Mouse (Mus musculus) retina, embryonic 14.5 days (tissue): ENCODE measurements around the gene Fndc3b.
A peak's percentile ranks its signal among the peaks of the same experiment; 100 is the strongest.

Experiments used
- DNase-seq: peaks from one replicate; pipeline ENCODE4 v3.0.0-alpha.2; 2015; ENCODE audit warnings: low spot score

Gene Fndc3b

DNA sequence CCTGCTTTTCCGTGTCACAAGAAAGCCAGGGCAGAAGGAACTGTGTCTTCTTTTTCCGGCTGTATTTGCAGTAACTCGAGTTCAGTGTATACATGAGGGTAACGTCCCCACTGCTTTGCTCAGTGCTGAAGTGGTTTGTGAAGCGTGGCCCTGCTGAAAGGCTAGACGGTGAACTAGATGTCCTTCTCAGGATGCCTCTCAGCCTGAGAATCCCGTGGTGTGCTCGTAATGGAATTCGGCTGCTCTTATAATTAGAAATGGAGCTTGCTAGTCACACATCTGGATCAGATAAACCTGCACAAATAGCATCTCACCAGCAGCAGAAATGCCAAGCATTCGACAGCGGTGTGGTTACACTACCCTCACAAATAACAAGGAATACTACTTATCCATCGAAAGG lies 40.7 kb downstream of the Fndc3b start:
- no peak for DNase-seq

DNA sequence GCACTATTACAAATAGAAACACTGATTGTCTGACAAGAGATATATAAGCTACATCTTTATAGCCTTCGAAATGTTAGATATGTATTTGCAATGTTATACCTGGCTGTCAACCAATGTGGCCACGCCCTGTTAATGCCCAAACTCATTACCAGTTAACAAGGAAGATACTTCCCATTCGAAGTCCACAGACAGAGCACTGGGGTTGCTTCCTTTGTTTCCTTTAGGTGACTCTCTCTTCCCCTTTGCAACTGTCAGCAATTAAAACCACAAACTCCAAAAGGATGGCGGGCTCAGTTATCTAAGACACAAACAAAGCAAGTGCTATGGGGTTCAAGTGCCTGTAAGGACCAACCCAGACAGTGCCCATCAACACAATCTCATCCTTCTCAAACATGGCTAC lies 43.8 kb downstream of the Fndc3b start:
- DNase-seq, result no peak

DNA sequence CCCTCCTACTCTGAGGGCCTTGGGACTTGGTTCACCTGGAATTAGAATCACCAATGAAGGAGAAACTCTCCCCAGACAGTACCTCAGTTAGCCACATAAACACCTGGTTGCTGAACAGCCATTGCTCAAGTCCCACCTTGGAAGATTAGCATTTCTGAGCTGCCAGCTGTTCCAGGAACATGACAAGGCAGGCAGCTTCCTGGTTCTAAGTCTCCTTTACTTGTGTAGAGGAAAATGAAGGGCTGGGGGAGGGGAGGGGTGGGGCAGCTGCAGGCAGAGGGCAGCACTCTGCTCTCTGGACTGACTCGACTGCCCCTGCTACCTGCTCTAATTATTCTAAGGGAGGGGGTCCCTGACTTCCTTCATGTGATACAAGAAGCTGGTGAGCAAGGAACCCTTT lies 45.8 kb downstream of the Fndc3b start:
- no peak for DNase-seq

DNA sequence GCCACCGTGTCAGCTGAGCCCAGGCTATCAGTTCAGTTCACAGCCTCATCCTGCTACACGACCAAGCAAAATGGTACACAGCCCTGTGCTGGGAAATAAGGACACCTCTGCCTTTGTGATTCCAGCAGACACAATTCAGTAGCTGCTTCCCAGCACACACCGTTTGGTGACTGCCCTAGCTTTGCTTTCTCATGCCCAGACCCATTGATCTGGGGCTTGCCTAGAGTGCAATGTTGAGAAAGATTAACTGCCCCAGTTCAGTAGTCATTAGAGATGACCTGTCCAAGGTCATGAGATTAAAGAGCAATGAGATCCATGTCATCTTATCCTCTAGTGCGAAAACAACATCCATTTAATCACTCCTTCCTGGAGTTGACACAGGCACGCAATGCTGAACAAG lies 47.9 kb downstream of the Fndc3b start:
- no peak for DNase-seq

DNA sequence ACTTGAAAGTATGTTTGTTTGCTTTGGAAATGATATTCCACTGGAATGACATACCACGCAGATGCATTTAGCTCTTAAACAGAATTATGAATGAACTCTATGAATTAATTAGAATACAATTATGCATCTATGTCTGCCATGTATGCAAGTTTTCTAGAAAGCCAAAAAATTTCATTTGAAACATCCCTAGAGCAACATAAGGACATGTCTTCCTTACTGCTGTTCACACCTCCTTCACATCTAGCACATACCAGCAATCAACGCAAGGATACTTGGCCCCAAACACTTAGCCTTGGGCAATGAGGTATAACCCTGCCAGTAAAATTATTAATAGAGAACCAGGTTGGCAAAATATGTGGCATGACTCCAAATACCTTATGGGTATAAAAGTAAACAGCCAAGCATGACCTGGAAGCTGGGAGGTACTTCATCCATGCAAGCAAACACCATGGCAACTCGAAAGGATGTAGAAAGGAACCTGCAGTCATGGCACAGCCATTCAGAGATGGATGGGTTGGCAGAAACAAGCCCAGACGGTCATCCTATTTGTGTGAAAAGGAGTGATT lies 52.8 kb downstream of the Fndc3b start:
- no peak for DNase-seq

DNA sequence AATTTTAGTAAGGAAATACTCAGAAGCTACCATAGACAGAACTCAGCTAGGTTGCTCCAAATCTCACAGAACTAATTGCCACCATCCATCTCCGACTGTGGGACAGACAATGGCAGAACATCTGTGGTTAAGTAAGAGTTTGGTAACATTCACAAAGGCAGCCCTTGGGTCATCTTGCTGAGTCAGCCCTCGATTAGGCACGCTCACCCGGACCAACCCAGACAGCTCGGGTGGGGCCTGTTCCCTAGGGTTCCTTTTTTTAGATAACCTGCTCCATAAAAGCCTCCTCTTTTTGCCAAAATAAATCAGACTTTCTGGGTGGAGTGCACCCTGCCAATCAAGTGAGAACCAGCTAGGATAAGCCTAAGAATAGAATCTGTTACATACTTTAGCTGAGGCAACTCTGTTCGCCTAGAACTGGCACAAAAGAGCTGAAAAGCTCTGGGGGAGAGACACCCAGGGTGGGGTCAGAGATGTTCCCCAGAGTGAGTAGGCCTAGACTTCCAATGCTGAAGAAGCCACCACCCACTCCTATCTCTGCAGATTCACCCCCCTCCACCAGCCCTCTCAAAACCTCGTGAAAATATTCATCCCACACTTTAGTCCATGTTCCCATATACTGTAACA lies 54.2 kb downstream of the Fndc3b start:
- no peak for DNase-seq

DNA sequence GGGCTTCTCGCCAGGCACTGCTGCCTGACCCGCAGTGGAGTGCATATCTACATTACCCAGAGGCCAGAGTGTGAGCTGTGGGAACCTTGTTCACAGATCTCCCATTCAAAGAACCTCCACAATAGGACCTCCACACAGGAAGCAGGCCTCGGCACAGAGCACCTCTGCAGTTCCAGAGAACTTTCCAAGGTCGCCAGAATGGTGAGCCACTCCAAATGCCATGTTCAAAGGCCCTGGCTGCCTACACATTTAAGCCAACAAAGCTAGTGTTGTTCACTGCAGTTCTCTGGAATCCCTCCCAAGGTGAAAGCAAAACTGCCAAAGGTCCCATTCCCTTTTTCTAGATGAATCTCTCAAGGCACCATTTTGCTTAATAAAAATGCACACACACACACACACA lies 55.4 kb downstream of the Fndc3b start:
- DNase-seq, result no peak

DNA sequence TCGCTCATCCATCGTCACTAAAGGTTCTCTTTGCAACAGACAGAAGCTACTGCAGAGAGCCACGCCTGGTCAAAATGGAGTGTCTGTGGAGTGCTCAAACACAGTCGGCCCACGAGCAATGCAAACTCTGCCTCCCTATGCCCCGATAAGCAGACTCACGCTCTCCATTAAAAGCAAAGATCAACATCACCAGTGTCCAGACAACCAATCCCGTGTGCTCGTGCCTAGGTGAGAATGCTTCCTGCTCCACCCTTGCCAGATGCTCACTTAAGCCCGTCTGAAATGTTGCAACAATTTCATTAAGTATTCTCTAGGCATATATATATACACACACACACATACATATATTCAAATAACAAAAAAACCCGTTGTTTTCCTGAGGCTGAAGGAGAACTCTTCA lies 56.1 kb downstream of the Fndc3b start:
- DNase-seq, result no peak

DNA sequence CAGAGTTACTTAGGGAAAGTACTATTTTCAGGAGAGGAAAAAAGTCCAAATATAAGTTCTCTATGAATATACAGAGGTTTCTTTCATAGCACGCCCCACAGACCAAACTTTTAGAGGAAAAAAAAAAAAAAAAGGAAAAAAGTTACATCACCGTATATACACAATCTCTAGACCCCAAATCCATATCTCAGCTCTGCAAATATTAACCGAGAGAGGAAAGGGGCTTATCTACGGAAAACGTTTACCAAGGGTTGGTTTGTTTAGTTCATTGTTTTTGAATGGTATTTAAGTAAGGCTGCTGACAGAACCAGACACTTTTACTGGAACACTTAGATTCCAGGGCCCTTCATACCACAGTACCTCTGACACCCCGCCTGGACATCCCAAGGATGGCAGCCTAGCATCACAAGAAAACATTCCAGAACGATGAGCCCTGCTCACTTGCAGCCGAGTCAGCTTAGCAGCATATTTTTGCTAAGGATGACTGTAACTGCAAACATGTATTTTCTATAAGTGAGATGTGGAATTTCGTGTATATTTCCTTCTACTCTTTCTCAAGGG lies 58.6 kb downstream of the Fndc3b start:
- no peak for DNase-seq

DNA sequence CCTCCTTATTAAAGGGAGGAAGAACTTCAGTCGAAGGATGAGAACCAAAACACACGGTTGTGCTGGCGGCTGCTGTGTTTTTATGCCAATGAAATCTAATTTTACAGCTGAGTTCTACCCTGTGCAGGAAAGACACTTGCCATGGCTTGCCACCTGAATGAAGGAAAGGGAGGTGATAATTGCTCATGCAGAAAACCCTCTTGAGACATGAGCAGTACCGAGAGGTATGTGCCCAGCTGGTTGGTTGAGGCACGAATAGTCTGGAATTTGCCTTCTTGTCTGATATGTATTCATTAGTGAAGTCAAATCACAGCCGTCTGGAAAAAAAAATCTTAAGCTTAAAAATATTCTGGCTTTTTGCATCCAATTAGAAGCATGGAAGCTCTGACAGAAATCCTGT lies 59.4 kb downstream of the Fndc3b start:
- DNase-seq, result no peak

DNA sequence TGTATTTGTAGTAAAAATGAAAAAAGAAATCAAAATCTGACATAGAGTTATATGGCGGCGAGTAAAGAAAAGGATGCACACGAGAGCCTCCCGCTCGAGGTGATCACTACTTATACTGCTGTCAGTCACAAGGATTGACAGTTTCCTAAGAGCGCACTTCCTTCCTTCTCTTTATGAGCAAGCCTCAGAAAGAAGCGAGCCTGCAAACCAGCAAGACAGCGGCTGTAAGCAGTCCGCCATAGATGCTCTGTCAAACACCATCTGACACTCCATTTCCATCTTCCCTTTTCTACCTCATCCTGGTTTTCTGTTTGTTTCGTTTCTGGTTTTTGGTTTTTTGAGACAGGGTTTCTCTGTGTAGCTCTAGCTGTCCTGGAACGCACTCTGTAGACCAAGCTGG lies 61.0 kb downstream of the Fndc3b start:
- DNase-seq, result no peak

DNA sequence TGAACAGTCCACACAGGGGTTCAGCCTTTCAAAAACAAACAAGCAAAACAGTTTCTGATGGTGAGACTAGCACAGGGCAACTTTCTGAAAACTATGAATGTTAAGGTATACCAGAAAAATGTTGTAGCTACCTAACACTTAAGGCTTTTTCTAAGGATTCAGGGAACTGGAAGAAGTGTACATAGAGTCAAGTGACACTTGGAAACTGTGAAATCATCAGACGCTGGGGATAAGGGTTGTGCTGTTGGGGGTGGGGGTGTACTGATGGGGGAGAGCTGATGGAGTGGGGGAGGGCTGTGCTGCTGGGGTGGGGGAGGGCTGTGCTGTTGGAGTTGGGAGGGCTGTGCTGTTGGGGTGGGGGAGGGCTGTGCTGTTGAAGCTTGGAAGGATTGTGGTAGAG lies 61.8 kb downstream of the Fndc3b start:
- DNase-seq, result no peak

DNA sequence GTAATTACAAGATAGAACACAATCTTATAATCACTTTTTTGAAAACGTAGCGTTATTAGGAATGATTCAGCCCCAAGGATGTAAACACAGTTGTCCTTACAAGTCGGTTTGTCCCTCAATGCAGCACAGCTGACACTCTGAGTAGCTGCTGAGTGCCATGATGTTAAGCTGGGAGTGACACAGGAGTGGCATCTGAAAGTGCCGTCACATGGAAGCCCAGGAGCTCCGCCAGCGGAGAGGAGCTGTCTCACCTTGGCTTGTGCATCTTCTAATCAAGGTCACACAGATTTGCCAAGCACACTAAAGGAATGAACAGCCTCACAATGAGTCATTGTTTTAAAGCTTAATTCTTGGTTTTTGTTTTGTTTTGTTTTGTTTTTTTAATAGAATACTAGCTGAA lies 68.7 kb downstream of the Fndc3b start:
- DNase-seq, result no peak

DNA sequence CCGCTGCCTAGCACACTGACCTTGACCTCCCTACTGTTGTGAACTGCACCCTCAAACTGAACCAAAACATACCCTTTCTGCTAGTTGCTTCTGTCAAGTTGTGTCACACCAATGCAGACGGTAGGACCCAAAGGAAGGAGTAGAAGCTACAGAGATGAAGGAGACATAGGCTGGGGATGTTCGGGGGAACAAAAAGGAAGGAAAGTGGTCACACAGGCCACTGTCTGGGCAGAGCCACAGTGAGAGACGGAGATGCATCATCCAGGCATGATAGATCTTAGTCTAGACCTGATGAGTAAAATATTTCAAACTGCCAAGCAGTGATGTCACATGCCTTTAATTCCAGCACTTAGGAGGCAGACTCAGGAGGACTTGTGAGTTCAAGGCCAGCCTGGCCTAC lies 71.4 kb downstream of the Fndc3b start:
- no peak for DNase-seq

DNA sequence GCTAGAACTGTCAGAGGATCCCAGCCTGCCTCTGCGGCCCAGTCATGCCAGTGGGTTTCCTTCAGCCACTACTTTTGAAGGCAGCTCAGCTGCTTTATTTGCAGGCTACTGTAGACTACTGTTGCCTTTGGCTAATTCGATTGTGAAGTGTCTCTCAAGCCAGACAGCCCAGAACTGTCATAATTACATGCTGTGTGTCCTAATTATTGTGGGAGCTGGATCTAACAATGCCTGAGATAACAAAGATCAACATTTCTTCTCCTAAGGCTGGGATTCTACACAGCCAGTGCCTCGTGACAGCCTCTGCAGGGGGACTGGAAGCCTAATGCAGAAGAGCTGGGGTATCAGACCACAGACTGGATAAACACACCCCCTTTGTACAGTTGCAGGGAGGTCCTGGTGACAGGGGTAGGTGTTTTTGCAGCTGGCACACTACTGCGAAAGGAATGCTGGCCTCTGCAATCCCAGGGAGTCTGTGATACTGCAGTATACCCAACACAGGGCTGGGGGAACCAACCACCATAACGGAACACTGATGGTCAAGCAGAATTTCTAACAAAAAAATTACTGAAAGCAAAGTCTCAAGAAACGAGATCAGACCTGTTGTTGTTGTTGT lies 74.0 kb downstream of the Fndc3b start:
- no peak for DNase-seq

DNA sequence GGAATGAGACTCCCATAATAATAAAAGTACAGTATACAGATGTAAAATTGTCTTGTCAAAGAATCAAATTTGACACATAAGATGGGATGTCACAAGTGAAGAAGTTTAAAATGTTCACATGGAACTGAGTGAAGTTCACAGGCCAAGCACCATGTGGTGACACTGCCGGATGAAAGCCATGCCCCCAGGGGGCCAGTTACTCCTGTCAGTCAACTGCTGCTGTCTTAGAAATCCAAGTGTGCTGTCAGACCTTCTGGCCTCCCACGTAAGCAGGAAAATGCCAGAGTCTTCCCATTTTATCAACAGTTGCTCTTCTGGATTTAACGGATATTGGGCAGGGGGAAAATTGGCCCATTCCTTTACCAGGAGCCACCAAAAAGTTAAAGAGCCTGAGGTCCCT lies 75.3 kb downstream of the Fndc3b start:
- peak; percentile 60 for DNase-seq

DNA sequence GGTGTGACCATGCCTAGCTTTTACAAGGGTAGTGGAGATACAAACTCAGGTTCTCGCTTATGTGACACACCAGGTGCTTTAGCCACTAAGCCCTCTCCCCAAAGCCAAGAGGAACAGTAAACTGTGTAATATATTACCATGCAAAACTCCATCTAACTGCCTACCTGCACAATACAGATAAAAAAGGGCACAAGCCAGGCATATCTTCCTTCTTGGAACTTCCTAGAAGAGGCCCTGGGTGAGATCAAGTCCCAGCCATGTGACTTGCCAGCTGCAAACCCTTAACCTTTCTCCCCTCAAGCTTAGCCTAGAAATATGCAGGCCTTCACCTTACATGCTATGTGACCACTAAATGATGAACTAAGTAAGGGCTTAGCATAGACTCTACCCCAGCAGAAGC lies 78.2 kb downstream of the Fndc3b start:
- DNase-seq, result no peak

DNA sequence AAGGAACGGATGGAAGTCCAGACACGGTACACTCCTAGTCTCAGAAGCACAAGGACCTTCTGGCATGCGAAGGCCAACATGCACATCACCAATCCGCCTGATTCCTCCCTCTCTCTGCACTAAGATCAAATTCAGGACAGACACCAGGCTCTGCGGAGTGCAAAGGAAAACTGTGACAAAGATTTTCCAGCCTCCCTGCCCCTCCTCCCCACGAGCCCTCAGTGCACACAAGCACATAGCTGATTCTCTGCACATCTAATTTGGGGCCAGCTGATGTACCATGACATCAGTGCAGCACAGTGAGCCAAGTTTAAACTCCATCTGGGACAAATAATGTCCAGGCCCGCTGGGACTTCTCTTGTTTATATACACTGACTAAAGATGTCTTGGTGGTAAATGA lies 80.0 kb downstream of the Fndc3b start:
- DNase-seq, result no peak

DNA sequence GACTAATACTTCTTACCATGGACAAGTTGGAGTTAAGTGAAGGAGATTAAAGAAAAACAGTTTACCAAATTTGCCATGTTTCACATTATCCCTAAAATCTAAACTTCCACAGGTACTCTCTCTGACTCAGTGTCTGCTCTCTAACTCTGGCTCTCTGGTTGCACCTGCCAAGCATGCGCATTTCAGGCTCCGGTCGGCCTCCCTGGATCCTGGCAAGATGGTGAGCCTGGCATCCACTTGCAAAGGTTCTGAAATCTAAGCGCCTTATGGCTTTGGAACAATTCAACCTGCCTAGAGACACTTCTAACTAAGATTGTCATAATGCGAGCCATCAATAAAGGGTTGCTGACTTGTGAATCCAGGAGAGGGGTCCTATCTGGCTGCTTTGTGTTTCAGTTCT lies 81.4 kb downstream of the Fndc3b start:
- no peak for DNase-seq

DNA sequence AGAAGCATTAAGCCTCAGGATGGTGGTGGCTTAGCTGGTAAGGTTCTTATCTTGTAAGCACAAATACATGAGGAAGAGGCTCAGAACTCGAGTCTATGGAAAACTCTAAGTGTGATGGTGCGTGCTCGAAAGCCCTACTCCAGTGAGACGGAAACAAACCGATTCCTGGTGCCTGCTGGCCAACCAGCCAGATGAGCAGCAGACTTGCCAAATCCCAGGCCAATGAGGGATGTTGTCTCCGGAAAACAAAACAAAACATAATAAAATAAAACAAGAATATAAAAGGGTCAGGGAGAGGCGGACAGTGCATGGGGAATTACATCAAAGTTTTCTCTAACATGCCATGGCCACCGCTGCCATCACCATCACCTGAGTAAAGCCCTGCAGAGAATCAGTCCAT lies 84.8 kb downstream of the Fndc3b start:
- no peak for DNase-seq

DNA sequence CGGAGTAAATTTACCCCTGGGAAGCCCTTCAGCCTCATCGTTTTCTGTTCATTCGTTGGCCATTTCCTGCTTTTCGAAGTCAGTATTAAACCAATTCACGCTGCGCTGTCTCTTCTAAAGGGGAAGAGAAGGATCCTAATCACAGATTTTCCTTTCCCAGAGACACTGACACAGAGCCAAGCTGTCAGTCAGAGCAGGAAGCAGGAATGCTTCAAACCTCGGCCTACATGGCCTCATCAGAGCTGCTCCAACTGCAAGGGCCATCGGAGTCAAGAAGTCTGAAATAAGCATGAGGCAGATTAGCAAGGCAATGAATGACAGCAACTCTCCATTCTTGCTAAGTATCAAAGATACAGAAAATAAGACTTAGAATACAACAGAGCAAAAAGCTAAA lies 85.5 kb downstream of the Fndc3b start:
- DNase-seq, result no peak

DNA sequence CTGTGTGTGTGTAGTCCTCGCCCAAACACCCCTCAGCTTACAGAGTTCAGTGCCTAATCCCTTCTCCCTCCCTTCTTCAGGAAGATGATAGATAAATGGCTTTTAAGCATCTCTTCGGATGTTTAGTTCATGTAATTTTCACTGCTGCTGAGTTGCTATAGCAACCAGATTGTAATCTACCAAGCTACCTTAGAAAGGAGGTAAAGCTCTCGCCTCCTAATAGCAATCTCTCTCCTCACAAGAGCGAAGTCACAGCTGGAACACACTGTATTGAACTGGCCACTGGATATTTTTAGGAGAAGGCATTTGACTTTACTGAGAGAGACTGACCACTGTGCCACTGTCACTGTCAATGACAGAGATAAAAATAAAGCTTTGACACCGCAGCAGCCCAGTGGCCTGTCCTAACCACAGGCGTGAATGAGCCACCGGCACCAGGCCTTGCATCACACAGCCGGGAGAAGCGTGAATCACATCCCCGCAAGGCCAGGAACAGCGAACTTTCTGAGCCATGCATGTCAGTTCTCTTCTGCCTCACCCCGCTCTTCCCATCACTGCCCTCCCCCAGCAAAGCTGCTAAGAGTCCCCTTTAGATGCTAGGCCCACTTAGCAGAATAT lies 86.0 kb downstream of the Fndc3b start:
- DNase-seq, result no peak

DNA sequence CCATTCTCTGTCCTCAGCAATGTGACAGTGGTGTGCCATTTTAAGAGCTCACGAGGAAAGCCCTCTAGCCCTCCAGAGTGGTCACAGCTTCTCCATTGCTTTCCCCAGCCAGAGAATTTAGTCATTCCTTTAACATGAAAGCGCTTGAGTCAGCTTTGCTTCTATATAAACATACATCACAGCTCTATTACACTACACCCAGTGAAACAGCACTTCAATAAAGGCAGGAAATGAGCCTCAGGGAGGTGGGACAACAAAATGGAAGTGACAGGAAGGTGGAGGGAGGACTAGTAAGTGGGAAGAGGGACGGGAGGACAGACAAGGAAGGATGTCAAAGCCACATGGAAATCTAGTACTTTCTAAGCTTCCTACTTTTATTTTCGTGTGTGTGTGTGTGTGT lies 88.7 kb downstream of the Fndc3b start:
- DNase-seq, result no peak
